Mouse (Mus musculus) right cerebral cortex, postnatal 10 days (tissue): ENCODE results near the gene Cda.
"Not testable (repeated sequence)": the region's sequence is repeated elsewhere in the genome, so short reads cannot be mapped to it uniquely, and the experiment has no call there.

Source experiments
- DNase-seq, 2 experiments: peaks; one replicate each; pipeline ENCODE4 v3.0.0; 2021; ENCODE audit warnings: low spot score in 2 of 2

Cda gene

DNA sequence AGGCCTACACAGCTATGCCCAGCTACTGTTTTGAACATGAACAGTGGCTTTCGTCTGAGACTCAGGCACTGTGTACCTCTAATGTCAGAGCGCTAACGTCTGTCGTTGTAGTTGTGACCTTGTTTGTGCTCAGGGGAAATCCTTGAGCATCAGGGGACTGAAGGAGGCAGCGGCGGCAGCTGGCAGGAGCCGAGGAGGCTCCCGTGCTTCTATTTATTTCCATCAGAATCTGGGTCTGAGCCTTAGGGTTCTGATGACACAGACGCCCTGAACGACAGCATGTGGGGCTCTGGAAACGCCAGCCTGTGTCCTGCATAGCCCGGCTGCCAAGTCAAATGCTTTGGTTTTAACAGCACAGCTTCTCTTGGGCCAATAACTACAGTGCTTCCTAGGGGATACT is 32.8 kb downstream of the Cda start:
- DNase-seq: no peak

GRCm38 (mm10) chr4:138333135-138333534 is 34.7 kb downstream of the Cda start:
- DNase-seq: no peak

DNA sequence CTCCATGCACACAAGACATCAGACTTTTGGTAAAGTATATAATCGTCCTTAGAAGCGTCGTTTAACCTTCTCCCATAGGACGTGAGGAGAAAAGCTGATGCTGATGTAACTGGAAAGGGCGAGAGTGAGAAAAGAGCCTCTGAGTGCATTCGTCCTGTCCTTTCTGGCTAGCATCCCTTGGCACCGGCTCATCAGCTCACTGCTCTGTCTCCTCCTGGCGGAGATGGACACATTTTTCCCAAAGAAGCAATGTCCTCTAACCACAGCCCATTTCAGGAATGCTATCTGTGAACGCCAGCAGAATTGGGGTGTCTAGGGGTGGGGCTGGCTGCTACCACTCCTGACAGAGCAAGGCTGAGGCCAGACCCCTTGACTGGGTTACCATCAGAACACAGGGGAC is 36.1 kb downstream of the Cda start:
- no peak for DNase-seq

DNA sequence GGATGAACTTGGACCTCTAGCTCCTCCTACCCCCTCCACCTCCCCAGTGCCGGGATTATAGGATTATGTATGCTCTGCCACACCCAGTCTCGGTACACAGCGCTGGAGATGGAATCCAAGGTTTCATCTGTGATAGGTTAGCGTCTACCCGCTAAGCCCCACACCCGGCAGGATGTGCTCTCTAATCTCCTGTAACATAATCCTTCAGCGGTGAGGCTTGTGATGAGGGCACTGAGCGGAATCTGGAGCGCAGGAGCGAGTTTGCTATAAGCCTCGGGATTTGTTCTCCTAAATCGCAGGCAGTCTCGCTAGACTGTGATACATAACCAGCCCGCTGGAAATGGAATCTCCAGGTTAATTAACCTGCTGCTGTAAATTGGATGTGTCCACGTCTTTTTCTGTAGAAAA is 37.5 kb downstream of the Cda start:
- DNase-seq: no peak

- DNase-seq: no peak
These were observed 39.8 kb downstream of the Cda start for GRCm38 (mm10) chr4:138327891-138328470.

DNA sequence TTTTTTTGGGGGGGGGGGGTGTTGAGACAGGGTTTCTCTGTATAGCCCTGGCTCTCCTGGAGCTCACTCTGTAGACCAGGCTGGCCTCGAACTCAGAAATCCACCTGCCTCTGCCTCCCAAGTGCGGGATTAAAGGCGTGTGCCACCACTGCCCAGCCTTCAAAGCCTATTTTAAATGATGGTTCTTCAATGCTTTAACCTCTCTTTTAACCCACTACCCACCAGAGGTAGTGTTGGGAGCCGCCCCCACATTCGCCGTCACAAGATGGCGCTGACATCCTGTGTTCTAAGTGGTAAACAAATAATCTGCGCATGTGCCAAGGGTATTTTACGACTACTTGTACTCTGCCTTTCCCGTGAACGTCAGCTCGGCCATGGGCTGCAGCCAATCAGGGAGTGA is 40.6 kb downstream of the Cda start:
- not testable (repeated sequence) for DNase-seq

DNA sequence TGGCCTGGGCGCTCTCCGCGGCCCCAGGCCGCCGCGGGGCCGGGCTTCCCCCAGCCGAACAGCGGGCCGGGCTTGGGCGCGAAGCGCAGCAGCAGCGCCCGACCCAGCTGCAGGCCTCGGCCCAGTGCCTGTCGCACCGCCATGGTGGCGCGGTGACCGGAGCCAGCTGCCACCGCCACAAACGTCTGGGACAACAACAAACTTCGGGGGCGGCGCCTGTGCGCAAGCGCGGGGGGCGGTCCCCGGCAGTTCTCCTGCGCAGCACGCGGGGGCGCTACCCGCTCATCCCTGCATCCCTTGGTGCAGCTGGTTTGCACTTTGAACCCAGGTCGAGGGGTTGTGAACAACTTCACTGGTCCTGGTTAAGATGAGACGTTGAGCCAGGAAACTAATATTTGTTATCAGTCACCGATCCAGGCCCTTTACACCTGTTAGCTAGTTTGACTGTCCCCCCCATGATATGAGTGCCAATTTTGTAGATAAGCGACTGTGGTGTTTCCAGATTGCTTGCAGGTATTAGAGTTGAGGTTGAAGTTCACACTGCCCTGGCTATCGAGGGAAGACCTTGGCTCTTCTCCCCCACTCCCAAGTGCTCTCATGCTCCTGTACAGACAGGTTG is 41.6 kb downstream of the Cda start, which contains the start of gene Pink1:
Gene Pink1, minus strand, starts transcription at position 231 of the 619 bp plus-strand sequence.
- peak; percentile 92 to 93 for DNase-seq

DNA sequence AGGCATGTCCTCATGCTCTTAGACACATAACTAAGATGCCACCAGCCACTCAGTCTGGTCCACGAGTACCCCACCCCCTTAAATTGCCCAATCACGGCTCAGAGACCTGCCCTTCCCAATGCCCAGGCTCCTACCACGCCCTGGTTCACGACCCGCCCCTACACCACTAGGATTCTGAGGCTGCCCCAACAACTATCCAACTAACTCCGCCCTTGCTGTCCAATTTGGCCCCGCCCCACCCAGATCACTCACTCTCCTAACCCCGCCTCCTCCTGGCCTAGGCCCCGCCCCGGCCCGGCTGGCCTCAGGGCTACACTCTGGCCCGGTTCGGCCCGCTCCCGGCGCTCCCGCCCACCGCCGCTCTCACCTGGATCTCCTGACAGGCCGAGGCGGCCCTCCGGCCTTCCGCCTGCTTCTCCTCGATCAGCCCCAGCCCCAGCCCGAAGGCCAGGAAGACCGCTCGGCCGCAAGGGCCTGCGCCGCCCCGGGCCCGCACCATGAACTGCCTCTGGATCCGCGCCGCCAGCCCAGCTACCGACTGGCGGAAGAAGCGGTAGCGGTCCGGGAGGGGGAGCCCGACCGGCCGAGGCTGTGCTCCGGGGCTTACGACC is 42.2 kb downstream of the Cda start:
- peak; percentile 93 for DNase-seq

DNA sequence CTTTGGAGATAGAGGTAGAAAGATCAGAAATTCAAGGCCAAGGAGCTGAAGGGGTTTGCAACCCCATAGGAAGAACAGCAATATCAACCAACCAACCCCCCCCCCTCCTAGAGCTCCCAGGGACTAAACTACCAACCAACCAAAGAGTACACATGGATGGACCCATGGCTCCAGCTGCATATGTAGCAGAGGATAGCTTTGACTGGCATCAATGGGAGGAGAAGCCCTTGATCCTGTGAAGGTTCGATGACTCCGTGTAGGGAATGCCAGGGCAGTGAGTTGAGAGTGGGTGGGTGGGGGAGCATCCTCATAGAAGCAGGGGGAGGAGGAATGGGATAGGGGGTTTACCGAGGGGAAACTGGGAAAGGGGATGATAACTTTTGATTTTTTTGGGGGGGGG is 43.3 kb downstream of the Cda start:
- no peak for DNase-seq

DNA sequence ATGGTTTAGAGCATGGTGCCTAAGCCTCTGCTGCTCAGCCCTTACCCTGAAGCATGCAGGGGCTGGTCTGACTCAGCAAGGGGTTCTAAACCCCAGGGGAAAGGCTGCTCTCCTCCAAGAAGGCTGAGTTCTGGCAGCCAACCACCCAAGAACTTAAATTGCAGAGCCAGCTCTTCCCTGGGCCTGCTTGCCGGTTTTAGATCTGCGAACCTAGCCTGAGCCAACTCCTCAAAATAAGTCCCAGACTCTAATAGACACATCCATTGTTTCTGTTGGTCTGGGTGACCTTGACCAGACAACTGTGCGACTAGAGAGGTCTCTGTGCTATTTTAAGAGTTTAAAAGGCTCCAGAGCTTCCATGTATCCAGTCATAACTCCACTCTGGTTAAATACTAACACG is 44.0 kb downstream of the Cda start:
- DNase-seq: no peak

- DNase-seq: no peak
These were observed 45.1 kb downstream of the Cda start for GRCm38 (mm10) chr4:138322692-138323091.

DNA sequence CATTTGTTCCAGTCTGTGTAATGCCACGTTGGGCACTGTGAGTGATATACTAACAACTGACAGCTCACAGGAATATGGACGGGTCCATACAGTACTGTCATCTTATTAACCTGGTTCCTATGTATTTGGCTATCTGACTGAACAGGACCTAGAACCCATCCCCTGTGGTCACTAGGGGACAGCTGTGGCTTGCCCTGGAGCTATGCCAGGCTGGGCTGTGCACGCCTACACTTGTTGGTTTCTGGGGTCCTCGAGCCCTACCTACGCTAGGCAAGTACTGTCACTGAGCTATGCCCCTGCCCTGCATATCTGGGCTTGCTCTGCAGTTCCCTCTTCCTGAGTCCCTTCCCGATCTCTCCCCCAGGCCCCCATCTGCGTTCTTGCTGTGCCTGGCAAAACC is 46.3 kb downstream of the Cda start:
- no peak for DNase-seq

GRCm38 (mm10) chr4:138320711-138321110 is 47.1 kb downstream of the Cda start:
- no peak for DNase-seq

- peak; percentile 87 to 91 for DNase-seq
These were observed 48.3 kb downstream of the Cda start for GRCm38 (mm10) chr4:138319508-138319907.

DNA sequence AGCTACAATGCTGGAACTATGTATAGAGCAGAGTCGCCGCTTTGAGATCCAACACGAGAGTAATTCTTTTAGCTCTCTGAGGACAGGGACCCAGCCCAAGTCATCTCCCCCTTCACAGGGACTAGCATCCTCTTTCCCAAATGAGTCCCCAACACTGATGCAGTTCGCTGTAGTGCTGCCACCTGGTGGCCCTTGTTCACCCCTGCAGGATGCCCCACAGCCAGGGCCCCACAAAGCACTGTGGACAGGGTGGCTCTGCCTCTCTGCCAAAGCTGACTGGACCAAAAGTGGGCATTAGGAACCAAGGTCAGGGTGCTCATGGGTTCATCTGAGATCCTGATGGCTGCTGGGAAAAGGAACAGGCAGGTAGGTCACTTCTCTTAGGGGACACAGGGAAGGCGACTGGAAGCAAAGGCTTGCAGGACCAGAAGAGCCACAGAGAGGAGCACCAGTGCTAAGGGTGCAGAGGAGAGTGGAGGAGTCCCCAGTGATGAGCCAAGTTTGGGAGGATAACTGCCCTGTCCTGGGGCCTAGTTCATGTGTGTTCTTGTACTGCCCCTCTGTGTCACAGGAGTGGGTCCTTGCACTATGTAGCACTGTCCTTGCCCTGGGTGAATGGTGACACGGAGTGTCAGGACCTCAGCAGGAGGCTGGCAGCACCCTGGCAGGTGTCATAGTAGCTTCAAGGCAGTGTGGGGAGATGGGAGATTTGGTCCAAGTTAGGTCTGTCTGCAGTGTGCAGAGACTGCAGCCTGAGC is 49.1 kb downstream of the Cda start:
- DNase-seq: peak in 1 of 2 experiments; percentile 74

- DNase-seq: no peak
These were observed 51.4 kb downstream of the Cda start for GRCm38 (mm10) chr4:138316369-138316768.

- no peak for DNase-seq
These were observed 52.0 kb downstream of the Cda start for GRCm38 (mm10) chr4:138315781-138316180.

- no peak for DNase-seq
These were observed 54.0 kb downstream of the Cda start for GRCm38 (mm10) chr4:138313795-138314194.

GRCm38 (mm10) chr4:138313021-138313420 is 54.8 kb downstream of the Cda start:
- no peak for DNase-seq

GRCm38 (mm10) chr4:138312105-138312504 is 55.7 kb downstream of the Cda start:
- no peak for DNase-seq

DNA sequence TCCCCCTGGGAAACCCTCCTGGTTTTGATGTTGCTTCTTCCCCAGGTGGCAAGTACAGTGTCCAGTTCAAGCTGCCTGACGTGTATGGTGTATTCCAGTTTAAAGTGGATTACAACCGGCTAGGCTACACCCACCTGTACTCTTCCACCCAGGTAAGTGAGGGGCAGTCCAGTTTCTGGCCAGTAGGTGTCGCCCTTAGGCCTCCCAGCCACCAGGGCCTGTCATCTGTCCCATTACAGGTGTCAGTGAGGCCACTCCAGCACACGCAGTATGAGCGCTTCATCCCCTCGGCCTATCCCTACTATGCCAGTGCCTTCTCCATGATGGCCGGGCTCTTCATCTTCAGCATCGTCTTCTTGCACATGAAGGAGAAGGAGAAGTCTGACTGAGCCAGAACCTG is 56.2 kb downstream of the Cda start:
- no peak for DNase-seq

DNA sequence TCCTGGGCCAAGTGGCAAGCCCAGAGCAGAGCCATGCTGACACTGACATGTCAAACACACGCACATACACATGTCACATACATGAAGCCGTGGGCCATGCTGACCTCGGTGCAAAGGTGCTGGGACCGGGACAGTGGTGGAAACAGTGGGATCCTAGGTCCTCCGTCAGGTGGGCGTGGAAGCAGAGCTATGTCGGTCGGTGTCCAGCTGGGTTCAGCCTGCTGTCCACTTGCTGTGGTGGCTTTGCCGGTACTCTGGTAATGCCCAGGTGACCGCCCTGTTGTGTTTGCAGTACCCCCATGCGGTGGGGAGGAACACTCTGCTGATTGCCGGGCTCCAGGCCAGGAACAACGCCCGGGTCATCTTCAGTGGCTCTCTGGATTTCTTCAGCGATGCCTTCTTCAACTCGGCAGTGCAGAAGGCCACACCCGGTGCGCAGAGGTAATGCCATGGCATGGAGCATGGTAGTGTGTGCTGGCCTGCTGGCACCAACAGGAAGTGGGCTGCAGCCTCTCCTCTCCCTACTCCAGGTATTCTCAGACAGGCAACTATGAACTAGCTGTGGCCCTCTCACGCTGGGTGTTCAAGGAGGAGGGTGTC is 57.4 kb downstream of the Cda start:
- no peak for DNase-seq
